Mouse (Mus musculus) brain, adult 10 weeks (tissue): ENCODE measurements around the gene Pitx2. TPM values are rescaled to one million over a fixed set of nuclear protein-coding genes. Genes with fewer than 3 reads are reported as not detected.

ENCODE experiments used
- polyA plus RNA-seq: library from polyadenylated mRNA; stranded (reverse); fragments of 350-450 nt; fragmentation: Illumina TruSeq; extraction: RNeasy Lipid Tissue Mini Kit (QIAGEN cat#74804); gene quantifications from one replicate; pipeline ENCODE4 v1.2.3, GENCODE M21; 2015; ENCODE audit warnings: low read depth, low replicate concordance

Pitx2 gene
- polyA plus RNA-seq = 1.3 TPM

GRCm38 (mm10) chr3:129199609-129200500 lies at the start of gene Pitx2:
Gene Pitx2 (plus strand): TSS chr3:129199878.

Other genes with a start within 250 kb of the Pitx2 start
- gene Enpep, start 132.8 kb downstream of the Pitx2 start, polyA plus RNA-seq = 3.0 TPM